Mouse (Mus musculus) forebrain, embryonic 11.5 days (tissue): ENCODE measurements around the gene Sirt2. TPM values are rescaled to one million over a fixed set of nuclear protein-coding genes. Genes with fewer than 3 reads are reported as not detected.

Experiments used
- ATAC-seq: fragments of 200-750 bp; cut with Nextera tagmentation; replicated peaks from 2 replicates; pipeline ENCODE4 v1.8.0; 2017; ENCODE audit warnings: moderate TSS enrichment; ENCODE audit not compliant: low FRiP score
- DNase-seq: peaks from one replicate; pipeline ENCODE4 v3.0.0-alpha.2; 2017; ENCODE audit warnings: low spot score
- H3K27ac ChIP-seq: fragments of 300-500 bp; sonication (generic); 2 replicates; pipeline ENCODE4 v1.5.1; 2014; ENCODE audit warnings: low read depth, low read length
- H3K27me3 ChIP-seq: fragments of 300-500 bp; sonication (generic); 2 replicates; pipeline ENCODE4 v1.6.1; 2014; ENCODE audit warnings: mild to moderate bottlenecking, low read length, mixed read lengths; ENCODE audit not compliant: control insufficient read depth, insufficient read depth
- H3K36me3 ChIP-seq: fragments of 300-500 bp; sonication (generic); 2 replicates; pipeline ENCODE4 v1.6.1; 2014; ENCODE audit warnings: mild to moderate bottlenecking, low read length, moderate library complexity, mixed read lengths; ENCODE audit not compliant: control insufficient read depth, insufficient read depth
- H3K4me1 ChIP-seq: fragments of 300-500 bp; sonication (generic); replicated peaks from 2 replicates; pipeline ENCODE4 v1.6.1; 2014; ENCODE audit warnings: low read length, mixed read lengths; ENCODE audit not compliant: control insufficient read depth, insufficient read depth
- H3K4me2 ChIP-seq: fragments of 300-500 bp; sonication (generic); 2 replicates; pipeline ENCODE4 v1.6.1; 2014; ENCODE audit warnings: low read depth, mild to moderate bottlenecking, low read length, moderate library complexity, mixed read lengths; ENCODE audit not compliant: severe bottlenecking
- H3K4me3 ChIP-seq: fragments of 300-500 bp; sonication (generic); 2 replicates; pipeline ENCODE4 v1.5.1; 2014; ENCODE audit warnings: low read depth, low read length
- H3K9ac ChIP-seq: fragments of 300-500 bp; sonication (generic); 2 replicates; pipeline ENCODE4 v1.6.1; 2014; ENCODE audit warnings: low read length
- H3K9me3 ChIP-seq: fragments of 300-500 bp; sonication (generic); 2 replicates; pipeline ENCODE4 v1.6.1; 2016; ENCODE audit warnings: low read length, mixed read lengths; ENCODE audit not compliant: control insufficient read depth
- WGBS: fragments of 180-500 bp; shearing (Covaris S2); extraction: QIAGEN DNeasy Blood & Tissue Kit; methylation state at CpG from one replicate; pipeline ENCODE4 v1.1.7; 2014; 5-methylcytosine and 5-hydroxymethylcytosine counted together
- polyA plus RNA-seq: library from polyadenylated mRNA; unstranded; fragments of >200 nt; fragmentation: Nextera tagmentation; extraction: Ambion mirVana; gene quantifications from 2 replicates; pipeline ENCODE4 v1.2.1, GENCODE M21; 2014

The Sirt2 gene
- polyA plus RNA-seq, 1 experiment from 2014 or later: 63.5 TPM

DNA sequence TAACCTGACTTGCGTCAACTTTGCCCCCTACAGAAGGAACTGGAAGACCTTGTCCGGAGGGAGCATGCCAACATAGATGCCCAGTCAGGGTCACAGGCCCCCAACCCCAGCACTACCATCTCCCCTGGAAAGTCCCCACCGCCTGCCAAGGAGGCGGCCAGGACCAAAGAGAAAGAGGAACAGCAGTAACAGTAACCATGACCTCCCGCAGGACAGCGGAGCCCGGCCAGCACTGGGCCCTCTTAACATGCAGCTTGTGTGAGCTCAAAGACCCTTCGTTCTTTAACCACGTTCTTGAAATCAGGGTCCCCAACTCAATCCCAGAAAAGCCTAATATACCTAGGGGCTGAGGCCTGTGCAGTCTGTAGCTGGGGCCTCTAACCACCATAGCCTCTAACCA is 21.3 kb downstream of the Sirt2 start:
- Histone ChIP-seq H3K4me3 (no peak overlapping the region), H3K4me1 (no peaks in the 10 kb centered on the region), H3K27ac (no peak overlapping the region), H3K36me3 (no peaks in the 10 kb centered on the region; the same call in 1 of the 2 replicates), H3K4me2 (no peak overlapping the region), H3K9me3 (no peaks in the 10 kb centered on the region), H3K27me3 (no peaks in the 10 kb centered on the region), H3K9ac (no peak overlapping the region)
- WGBS: 96% methylated on average over 9 of the region's 9 CpGs
- ATAC-seq: no peak
- DNase-seq: no peak

DNA sequence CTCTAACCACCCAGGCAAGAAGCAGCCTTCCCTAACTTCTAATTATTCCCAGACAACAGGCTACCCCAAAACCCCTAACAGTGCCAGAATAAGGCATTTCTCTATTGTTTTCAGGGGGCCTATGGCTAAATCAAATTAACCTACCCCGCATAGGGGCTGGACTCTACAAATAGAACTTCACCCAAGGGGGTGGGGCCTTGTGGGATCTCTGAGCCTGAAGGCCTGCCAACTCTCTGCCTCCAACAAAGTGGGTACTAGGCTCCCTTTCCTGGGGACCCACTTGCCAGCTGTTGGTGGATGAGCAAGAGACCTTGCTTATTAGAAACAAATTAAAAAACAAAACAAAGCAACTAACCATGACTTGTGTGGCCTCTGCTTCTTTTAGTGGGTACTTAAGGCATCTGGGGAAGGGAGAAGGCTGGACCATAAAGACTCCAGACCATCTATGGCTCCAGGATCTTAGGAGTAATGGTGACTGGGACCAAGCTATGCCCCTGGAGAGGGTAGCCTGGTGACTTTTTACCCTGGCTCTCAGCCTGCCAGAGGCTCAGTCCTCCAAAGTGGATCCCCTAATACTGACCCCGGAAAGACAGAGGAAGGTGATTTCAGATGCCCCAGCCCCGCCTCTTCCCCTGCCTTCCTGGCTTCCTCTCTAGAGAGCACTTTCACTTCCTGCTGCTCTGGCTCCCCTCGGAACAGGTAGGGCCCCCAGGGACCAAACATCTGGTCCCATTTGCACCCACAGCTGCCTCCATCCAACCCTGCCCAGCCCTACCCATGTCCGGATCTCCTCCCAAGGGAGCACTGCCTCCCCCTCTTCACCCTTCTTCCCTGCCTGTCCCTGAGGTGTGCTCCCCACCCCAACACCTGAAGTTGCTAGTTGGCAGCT is 22.0 kb downstream of the Sirt2 start, which contains the start of gene Rinl:
Gene Rinl, plus strand, starts transcription at position 663 of the 889 bp plus-strand sequence.
- Histone ChIP-seq H3K36me3 (no peaks in the 10 kb centered on the region; the same call in 1 of the 2 replicates), H3K4me1 (no peaks in the 10 kb centered on the region), H3K9me3 (no peaks in the 10 kb centered on the region), H3K4me2 (no peak within 1 kb of the TSS), H3K4me3 (no peak within 1 kb of the TSS), H3K27me3 (no peaks in the 10 kb centered on the region), H3K9ac (no peak within 1 kb of the TSS), H3K27ac (no peak within 1 kb of the TSS)
- ATAC-seq: no peak
- 72% methylated on average over 5 of the region's 5 CpGs for WGBS
- DNase-seq: no peak

DNA sequence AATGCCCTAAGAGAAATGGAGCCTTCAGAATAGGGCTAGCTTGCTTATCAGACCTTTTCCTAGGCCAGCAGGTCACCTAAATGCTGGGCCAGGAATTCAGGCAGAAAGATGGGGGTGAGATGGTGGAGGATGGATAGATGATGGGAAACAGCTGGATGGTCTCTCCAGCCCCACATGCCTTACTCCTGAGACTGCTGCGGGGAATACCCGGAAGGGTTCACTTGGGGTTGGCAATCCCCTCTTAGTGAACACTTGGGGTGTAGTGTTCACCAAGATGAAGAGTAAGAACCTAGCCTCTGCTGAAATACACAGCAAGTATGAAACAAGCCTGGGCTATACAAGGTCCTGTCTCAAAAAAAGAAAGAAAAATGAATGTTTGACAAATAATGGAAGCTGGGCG is 22.7 kb downstream of the Sirt2 start:
- no peak for ATAC-seq
- H3K4me1 ChIP-seq: no peaks in the 10 kb centered on the region

DNA sequence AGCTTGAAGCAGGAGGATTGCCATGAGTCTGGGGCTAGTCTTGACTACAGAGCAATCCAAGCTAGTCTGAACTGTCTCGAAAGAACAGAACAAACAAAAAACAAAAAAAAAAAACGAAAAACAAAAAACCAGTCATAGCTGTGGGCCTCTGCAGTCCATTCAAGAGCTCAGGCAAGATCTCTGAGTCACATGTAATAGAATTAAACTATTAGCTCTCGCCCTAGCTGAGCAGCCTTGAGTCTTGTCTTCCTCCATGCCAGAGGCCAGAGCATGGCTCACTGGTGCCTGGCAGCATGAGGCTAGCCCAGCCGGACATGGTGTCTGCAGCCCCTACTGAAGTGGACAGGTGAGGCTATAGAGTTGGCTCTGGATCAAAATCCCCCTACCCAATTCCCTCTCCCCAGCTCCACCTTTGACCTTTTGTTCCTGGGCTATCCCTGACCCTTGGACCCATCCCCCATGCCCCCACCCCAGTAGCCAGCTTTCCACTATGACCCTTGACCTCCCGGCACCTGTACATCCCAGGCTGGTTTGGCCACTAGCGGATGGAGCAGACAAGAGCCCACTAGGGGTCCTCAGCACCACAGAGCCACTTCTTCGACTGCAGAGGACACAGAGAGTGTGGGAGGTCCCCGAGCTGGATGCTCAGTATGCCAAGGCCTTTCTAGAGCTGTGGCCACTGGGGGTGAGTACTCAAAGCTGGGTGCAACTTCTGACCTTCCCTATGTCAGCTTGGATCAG is 23.7 kb downstream of the Sirt2 start:
- no peak for DNase-seq
- no peaks in the 10 kb centered on the region for H3K4me1 ChIP-seq
- H3K27me3 ChIP-seq: no peaks in the 10 kb centered on the region
- ATAC-seq: no peak
- 49% methylated on average over 8 of the region's 8 CpGs for WGBS
- H3K4me3 ChIP-seq: no peak overlapping the region
- H3K9me3 ChIP-seq: no peaks in the 10 kb centered on the region
- no peak overlapping the region for H3K27ac ChIP-seq
- H3K4me2 ChIP-seq: no peak overlapping the region
- H3K36me3 ChIP-seq: no peaks in the 10 kb centered on the region; the same call in 1 of the 2 replicates
- H3K9ac ChIP-seq: no peak overlapping the region

More for the DNA sequence above, 22.7 kb downstream of the Sirt2 start:
- DNase-seq: no peak
- Histone ChIP-seq H3K27me3 (no peaks in the 10 kb centered on the region), H3K9ac (no peak overlapping the region), H3K4me2 (no peak overlapping the region), H3K4me3 (no peak overlapping the region), H3K36me3 (no peaks in the 10 kb centered on the region; the same call in 1 of the 2 replicates), H3K9me3 (no peaks in the 10 kb centered on the region), H3K27ac (no peak overlapping the region)
- WGBS: 83% methylated on average over 3 of the region's 3 CpGs

DNA sequence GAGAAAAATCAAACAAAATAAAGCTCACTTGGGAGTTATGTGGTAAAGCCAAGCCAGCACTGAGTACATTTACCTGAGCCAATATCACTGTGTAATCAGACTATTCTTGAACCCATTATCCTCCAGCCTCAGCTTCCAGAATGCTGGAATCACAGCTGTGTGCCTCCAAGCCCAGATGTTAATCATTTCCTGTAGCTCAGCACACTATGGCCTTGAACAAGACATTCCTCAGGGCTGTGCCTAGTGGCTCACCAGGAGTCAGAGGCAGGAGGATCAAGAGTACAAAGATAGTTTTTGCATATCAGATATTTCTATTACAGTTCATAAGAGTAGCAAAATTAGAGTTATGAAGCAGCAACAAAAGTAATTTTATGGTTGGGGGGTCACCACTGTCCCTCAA is 25.2 kb downstream of the Sirt2 start:
- no peak overlapping the region for H3K4me3 ChIP-seq
- H3K36me3 ChIP-seq: no peaks in the 10 kb centered on the region
- H3K4me2 ChIP-seq: no peak overlapping the region
- no peaks in the 10 kb centered on the region for H3K27me3 ChIP-seq
- DNase-seq: no peak
- H3K9me3 ChIP-seq: no peaks in the 10 kb centered on the region
- no peak for ATAC-seq
- no peak overlapping the region for H3K27ac ChIP-seq
- no peak overlapping the region for H3K9ac ChIP-seq
- H3K4me1 ChIP-seq: no peaks in the 10 kb centered on the region

DNA sequence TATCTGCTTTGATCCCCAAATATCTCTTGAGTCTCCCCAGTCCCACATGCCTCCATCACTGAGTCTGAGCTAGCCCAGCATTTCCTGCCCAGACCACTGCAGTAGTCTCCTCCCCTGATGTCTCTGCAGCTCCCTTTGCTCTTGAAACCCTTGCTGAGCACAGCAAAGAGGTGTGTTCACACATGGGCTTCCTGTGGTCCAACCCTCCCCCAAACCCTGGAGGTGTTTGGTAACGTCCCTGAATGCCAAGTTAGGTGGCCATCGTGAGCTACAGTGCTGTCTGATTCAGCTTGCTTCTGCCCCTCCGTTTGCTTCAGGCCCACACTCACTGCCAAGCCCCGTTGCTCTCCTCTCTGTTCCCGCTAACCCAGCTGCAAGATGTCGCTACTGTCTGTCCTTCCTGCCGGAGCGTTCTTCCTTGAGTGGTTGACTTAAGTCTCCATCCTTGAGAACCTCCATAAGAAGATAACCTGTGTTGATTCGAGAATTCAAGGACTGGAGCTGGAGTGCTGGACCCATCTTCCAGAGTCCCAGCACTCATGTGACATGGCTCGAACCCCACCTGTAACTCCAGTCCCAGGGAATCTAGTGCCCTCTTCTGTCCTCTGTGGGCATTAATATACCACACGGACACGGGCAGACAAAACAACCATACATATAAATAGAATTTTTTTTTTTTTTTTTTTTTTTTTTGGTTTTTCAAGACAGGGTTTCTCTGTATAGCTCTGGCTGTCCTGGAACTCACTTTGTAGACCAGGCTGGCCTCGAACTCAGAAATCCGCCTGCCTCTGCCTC is 26.1 kb downstream of the Sirt2 start:
- H3K9me3 ChIP-seq: no peaks in the 10 kb centered on the region
- no peak overlapping the region for H3K4me2 ChIP-seq
- no peak overlapping the region for H3K4me3 ChIP-seq
- H3K27me3 ChIP-seq: no peaks in the 10 kb centered on the region
- DNase-seq: no peak
- H3K36me3 ChIP-seq: no peaks in the 10 kb centered on the region
- WGBS: 80% methylated on average over 13 of the region's 14 CpGs
- no peak for ATAC-seq
- no peaks in the 10 kb centered on the region for H3K4me1 ChIP-seq
- no peak overlapping the region for H3K27ac ChIP-seq
- no peak overlapping the region for H3K9ac ChIP-seq

DNA sequence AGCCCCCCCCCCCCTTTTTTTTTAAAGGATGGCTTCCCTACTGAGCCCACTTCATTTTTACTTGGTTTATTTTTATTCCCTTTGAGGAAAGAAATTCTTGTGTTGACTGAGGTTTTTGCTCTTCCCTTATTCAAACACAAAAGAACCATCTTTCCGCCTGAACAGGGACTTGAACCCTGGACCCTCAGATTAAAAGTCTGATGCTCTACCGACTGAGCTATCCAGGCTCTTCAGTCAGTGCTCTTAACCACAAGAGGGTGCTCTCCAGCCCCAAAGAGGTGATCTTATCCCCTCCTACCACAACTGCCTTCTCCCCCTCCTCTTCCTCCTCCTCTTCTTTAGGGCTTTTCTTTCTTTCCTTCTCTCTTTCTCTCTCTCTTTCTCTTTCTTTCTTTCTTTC is 27.3 kb downstream of the Sirt2 start:
- Histone ChIP-seq H3K27ac (no peak overlapping the region), H3K4me1 (no peaks in the 10 kb centered on the region), H3K9ac (no peak overlapping the region), H3K36me3 (no peaks in the 10 kb centered on the region), H3K27me3 (no peaks in the 10 kb centered on the region), H3K4me3 (no peak overlapping the region), H3K4me2 (no peak overlapping the region), H3K9me3 (no peaks in the 10 kb centered on the region)
- no peak for DNase-seq
- 44% methylated on average over 2 of the region's 2 CpGs for WGBS
- ATAC-seq: no peak

DNA sequence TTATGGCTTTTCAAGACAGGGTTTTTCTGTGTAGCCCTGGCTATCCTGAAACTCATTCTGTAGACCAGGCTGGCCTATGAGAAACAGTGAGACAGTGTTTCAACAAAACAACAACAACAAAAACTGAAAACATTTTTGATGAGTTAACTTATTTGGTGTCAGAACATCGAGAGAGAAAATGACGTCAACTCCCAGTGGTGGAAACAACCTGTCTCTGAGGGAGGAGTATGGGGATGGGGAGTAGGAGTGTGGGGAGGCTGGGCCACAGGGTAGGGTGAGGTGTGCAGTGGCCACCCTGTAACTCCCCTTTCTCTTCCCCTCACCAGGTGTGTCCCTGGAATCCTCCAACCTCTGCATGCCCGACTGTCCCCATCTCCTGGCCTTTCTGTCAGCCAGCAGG is 28.0 kb downstream of the Sirt2 start:
- H3K9me3 ChIP-seq: no peaks in the 10 kb centered on the region
- 82% methylated on average over 3 of the region's 3 CpGs for WGBS
- no peaks in the 10 kb centered on the region for H3K36me3 ChIP-seq
- ATAC-seq: no peak
- DNase-seq: no peak
- H3K4me2 ChIP-seq: no peak overlapping the region
- no peak overlapping the region for H3K27ac ChIP-seq
- no peaks in the 10 kb centered on the region for H3K27me3 ChIP-seq
- H3K9ac ChIP-seq: no peak overlapping the region
- H3K4me3 ChIP-seq: no peak overlapping the region
- no peaks in the 10 kb centered on the region for H3K4me1 ChIP-seq
